Mouse (Mus musculus): ENCODE data around the gene Cd81. TPM values are rescaled to one million over a fixed set of nuclear protein-coding genes. Genes with fewer than 3 reads are reported as not detected.

The Cd81 gene
- polyA plus RNA-seq, 1 experiment, result 78.4 TPM

DNA sequence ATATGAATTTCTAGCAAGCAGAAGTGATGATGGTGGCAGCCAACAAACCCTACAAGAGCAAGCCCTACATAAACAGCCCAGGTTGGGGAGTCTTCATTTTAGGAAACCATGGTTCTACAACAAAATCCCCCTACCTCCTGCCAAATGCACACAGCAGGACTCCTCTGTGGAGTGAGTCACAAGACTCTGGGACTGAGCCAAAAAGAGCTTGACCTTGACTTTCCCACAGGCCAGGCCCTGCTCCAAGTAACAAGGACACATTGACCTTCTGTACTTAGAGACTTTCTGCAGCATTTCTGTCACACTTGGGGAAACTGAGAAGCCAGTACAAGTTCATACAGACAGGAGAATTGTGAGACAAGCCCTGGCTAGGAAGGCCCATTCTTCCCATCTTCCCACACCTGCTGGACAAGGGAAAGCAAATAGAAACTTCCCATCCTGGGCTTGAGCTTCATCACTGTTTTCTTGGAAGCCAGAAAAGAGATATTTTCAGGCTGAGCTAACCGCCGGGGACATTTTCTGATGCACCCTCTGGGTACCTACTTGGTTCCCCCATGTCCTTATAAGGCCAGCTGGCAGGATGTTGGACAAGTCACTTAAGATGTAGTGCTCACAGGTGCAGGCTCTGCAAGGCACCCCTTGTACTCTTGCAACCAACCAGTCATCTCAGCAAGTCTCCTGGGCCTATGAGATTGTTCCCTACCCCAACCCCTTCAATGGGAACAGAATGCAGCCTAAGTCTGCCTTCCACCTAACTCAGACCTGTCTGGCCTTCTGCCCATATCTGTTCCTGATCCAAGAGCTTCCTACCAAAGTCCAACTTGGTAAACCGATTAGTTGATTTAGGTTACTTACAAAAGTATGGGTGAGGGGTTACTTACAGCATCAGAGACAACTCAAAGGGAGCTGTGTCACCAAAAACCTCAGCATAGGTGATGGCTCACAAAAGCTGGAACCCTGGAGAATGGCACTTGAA, 2.4 kb upstream of the Cd81 start:
- H3K4me1 ChIP-seq (ENCODE audit: control insufficient read depth, insufficient read depth, low read length), result peaks cover 6% of the 10 kb centered on the region
- TF ChIP-seq CTCF (IDR thresholded peaks at IDR 0.05; ENCODE audit: control insufficient read depth, insufficient read depth, insufficient replicate concordance, low read depth, low read length), result no peak
- TF ChIP-seq POLR2A (IDR thresholded peaks at IDR 0.05; ENCODE audit: control insufficient read depth, low read depth, low read length), result no peak
- no peaks in the 10 kb centered on the region for H3K36me3 ChIP-seq (ENCODE audit: control insufficient read depth, insufficient read depth, low read length)
- no peaks in the 10 kb centered on the region for H3K27me3 ChIP-seq (ENCODE audit: control insufficient read depth, insufficient read depth, low read length)
- no peak overlapping the region for H3K4me3 ChIP-seq (ENCODE audit: control insufficient read depth, low read depth, low read length)
- no peak overlapping the region for H3K27ac ChIP-seq (ENCODE audit: control insufficient read depth, insufficient read depth, low read depth, low read length)

GRCm38 (mm10) chr7:143051316-143051715, 1.2 kb upstream of the Cd81 start:
- TF ChIP-seq POLR2A (IDR thresholded peaks at IDR 0.05; ENCODE audit: control insufficient read depth, low read depth, low read length), result no peak
- no peak for TF ChIP-seq CTCF (IDR thresholded peaks at IDR 0.05; ENCODE audit: control insufficient read depth, insufficient read depth, insufficient replicate concordance, low read depth, low read length)
- Histone ChIP-seq H3K4me1 (ENCODE audit: control insufficient read depth, insufficient read depth, low read length) (peaks cover 13% of the 10 kb centered on the region), H3K27me3 (ENCODE audit: control insufficient read depth, insufficient read depth, low read length) (no peaks in the 10 kb centered on the region), H3K36me3 (ENCODE audit: control insufficient read depth, insufficient read depth, low read length) (no peaks in the 10 kb centered on the region), H3K27ac (ENCODE audit: control insufficient read depth, insufficient read depth, low read depth, low read length) (no peak overlapping the region), H3K4me3 (ENCODE audit: control insufficient read depth, low read depth, low read length) (no peak overlapping the region)

DNA sequence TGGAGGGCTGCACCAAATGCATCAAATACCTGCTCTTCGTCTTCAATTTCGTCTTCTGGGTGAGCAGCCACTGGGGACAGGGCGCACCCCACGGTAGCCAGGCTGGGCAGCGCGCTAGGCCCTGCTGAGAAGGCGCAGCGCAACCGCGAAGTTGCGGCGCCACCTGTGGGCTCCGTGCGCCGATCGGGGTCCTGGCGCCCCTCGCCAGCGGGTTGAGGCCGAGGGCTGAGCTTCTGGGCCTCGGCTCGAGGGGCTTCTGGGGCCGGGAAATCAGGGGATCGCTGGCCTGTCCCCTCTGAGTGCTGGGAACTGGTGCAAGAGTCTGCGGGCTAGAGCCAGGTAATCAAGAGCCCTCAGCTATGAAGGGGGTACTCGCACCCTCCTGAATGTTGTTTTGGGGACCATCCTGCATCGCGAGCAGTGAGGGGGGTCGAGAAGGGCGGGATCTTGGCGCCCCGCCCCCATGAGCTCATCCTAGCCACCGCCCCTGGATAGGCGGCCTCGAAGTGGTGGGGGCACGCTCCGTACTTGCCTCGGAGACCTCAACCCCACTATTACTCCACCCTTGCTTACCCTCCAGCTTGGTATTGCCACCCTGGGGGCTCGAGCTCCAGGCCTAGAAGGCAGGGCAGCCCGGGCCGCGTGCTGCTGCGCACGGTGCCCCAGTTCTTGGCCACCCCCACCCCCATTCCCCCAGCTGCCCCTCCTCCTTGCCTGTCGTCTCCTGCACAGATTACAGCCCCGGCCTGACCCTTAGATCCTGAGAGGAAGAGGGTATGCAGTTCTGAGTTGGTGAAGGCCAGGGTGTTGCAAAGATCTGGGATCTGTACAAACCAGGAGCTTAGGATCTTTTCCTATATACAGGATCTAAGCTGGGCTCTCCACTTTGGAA, 715 bp downstream of the Cd81 start:
- Histone ChIP-seq H3K27me3 (ENCODE audit: control insufficient read depth, insufficient read depth, low read length) (no peaks in the 10 kb centered on the region), H3K4me1 (ENCODE audit: control insufficient read depth, insufficient read depth, low read length) (peaks cover 26% of the 10 kb centered on the region), H3K4me3 (ENCODE audit: control insufficient read depth, low read depth, low read length) (peak overlapping the region; percentile 85), H3K36me3 (ENCODE audit: control insufficient read depth, insufficient read depth, low read length) (no peaks in the 10 kb centered on the region), H3K27ac (ENCODE audit: control insufficient read depth, insufficient read depth, low read depth, low read length) (peak overlapping the region; percentile 71)
- TF ChIP-seq POLR2A (IDR thresholded peaks at IDR 0.05; ENCODE audit: control insufficient read depth, low read depth, low read length) (no peak), CTCF (IDR thresholded peaks at IDR 0.05; ENCODE audit: control insufficient read depth, insufficient read depth, insufficient replicate concordance, low read depth, low read length) (no peak)

- Histone ChIP-seq H3K4me3 (ENCODE audit: control insufficient read depth, low read depth, low read length) (peak overlapping the region; percentile 85), H3K36me3 (ENCODE audit: control insufficient read depth, insufficient read depth, low read length) (no peaks in the 10 kb centered on the region), H3K27me3 (ENCODE audit: control insufficient read depth, insufficient read depth, low read length) (no peaks in the 10 kb centered on the region), H3K27ac (ENCODE audit: control insufficient read depth, insufficient read depth, low read depth, low read length) (no peak overlapping the region), H3K4me1 (ENCODE audit: control insufficient read depth, insufficient read depth, low read length) (peaks cover 26% of the 10 kb centered on the region)
- TF ChIP-seq CTCF (IDR thresholded peaks at IDR 0.05; ENCODE audit: control insufficient read depth, insufficient read depth, insufficient replicate concordance, low read depth, low read length) (no peak), POLR2A (IDR thresholded peaks at IDR 0.05; ENCODE audit: control insufficient read depth, low read depth, low read length) (no peak)
These were observed 1.5 kb downstream of the Cd81 start for GRCm38 (mm10) chr7:143053961-143054611.

DNA sequence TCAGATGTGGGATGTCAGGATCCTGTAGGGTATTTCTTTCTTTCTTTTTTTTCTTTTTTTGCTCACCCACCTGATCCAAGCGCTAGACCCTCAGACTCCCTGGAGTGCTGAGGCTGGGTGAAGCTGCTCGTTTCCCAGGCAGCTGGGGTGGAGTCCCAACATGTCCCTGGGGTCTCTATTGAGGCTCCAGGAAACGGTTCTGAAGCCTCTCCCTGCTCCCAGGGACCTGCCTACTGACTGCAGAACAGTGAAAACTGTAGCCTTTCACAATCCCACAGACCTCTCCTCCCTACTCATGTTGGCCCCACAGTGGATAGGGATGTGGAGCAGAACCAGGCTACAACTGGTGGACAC, 2.0 kb downstream of the Cd81 start:
- Histone ChIP-seq H3K4me1 (ENCODE audit: control insufficient read depth, insufficient read depth, low read length) (peaks cover 26% of the 10 kb centered on the region), H3K36me3 (ENCODE audit: control insufficient read depth, insufficient read depth, low read length) (no peaks in the 10 kb centered on the region), H3K4me3 (ENCODE audit: control insufficient read depth, low read depth, low read length) (peak overlapping the region; percentile 85), H3K27me3 (ENCODE audit: control insufficient read depth, insufficient read depth, low read length) (no peaks in the 10 kb centered on the region), H3K27ac (ENCODE audit: control insufficient read depth, insufficient read depth, low read depth, low read length) (no peak overlapping the region)
- TF ChIP-seq CTCF (IDR thresholded peaks at IDR 0.05; ENCODE audit: control insufficient read depth, insufficient read depth, insufficient replicate concordance, low read depth, low read length) (no peak), POLR2A (IDR thresholded peaks at IDR 0.05; ENCODE audit: control insufficient read depth, low read depth, low read length) (no peak)

DNA sequence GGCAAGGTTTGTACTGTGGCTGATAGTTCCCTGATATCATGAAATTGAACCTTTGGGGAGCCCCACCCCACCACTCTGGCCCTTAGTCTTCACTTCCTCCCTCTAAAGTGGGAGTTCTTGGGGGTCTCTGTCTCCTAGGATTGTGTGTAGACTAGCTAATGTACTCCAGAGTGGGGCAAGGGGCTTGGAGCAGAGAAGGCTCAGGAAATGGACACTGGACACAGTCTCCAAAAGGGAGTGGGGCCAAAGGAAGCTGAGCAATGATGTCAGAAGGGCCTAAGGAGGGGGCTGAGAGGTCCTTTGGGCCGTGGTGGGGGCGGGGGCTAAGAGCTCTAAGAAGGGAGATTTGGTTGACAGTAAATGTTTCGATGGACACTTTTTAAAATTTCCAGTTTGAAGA, 2.5 kb downstream of the Cd81 start:
- peaks cover 26% of the 10 kb centered on the region for H3K4me1 ChIP-seq (ENCODE audit: control insufficient read depth, insufficient read depth, low read length)
- H3K36me3 ChIP-seq (ENCODE audit: control insufficient read depth, insufficient read depth, low read length), result no peaks in the 10 kb centered on the region
- TF ChIP-seq POLR2A (IDR thresholded peaks at IDR 0.05; ENCODE audit: control insufficient read depth, low read depth, low read length) (no peak), CTCF (IDR thresholded peaks at IDR 0.05; ENCODE audit: control insufficient read depth, insufficient read depth, insufficient replicate concordance, low read depth, low read length) (no peak)
- H3K27ac ChIP-seq (ENCODE audit: control insufficient read depth, insufficient read depth, low read depth, low read length), result no peak overlapping the region
- H3K27me3 ChIP-seq (ENCODE audit: control insufficient read depth, insufficient read depth, low read length), result no peaks in the 10 kb centered on the region
- H3K4me3 ChIP-seq (ENCODE audit: control insufficient read depth, low read depth, low read length), result peak overlapping the region; percentile 25

All from testis, adult 2 months (tissue).